Mouse (Mus musculus): Measurements from ENCODE around the gene Enc1.

- TF ChIP-seq CTCF (IDR thresholded peaks at IDR 0.05; ENCODE audit: insufficient read depth, low read length) (no peak), POLR2A (IDR thresholded peaks at IDR 0.05; ENCODE audit: borderline replicate concordance, extremely low read depth, low read depth, low read length) (no peak)
Measured at GRCm38 (mm10) chr13:97298896-97299295, 58.0 kb downstream of the Enc1 start.

Measured in lung, adult 2 months (tissue).